Mouse (Mus musculus): ENCODE data around the gene Gm42906.

The Gm42906 gene

GRCm38 (mm10) chr5:151142671-151143601, 285.0 kb downstream of the Gm42906 start:
- peak; percentile 28 for DNase-seq

DNA sequence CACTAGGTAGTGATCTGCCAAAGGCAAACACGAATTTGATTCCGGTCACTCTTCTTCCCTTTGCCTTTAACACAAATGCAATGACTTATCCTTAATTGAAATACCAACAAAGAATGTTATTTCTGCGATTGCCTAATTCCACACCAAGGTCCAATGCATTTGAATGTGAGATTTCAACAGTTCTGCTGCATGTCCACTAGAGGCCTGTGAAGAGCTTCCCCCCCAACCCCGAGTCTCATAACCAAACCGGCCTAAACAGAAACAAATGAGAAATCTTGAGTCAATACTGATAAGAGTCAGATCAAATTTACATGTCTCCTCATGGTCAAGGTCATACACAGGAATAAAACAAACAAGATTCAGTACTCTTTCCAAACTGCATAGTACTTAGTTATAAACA, 285.7 kb downstream of the Gm42906 start:
- DNase-seq, result peak; percentile 73

- no peak for DNase-seq
Measured at GRCm38 (mm10) chr5:151137901-151138300, 290.1 kb downstream of the Gm42906 start.

GRCm38 (mm10) chr5:151137311-151137710, 290.7 kb downstream of the Gm42906 start:
- DNase-seq, result no peak

GRCm38 (mm10) chr5:151135965-151136364, 292.0 kb downstream of the Gm42906 start:
- no peak for DNase-seq

DNA sequence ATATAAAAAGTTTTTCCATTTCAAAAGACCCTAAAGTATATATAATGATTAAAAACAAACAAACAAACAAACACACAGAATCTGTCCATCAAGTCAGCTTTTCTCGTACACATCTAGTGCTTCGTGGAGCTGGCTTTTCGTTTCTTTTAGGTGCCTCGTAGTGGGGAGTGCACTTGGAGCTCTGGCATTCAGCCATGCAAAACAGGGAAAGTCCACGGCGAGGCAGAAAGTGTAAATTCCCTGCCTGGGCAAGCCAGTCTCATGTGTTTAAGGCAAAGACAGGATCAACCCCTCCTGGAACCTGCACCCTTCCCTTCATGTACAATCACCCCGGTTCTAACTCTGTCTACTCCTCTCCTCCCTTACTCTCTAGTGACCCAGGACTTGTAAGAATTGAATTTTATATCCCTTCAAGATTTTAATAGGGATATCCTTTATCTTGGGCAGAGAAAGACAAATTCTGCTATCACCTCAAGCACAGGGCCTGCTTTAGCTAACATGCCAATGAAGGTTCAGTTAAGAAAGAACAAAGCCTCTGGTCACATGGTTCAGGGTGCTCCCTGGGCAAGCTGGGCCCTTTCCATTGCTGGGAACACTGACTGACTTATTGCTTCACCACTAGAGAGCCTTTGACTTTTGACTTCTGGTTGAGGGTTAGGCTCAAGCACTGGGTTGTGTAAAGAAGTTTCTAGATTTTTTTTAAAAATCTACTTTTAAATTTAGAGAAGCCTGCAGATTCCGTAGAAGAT, 292.7 kb downstream of the Gm42906 start:
- peak; percentile 66 for DNase-seq

GRCm38 (mm10) chr5:151134202-151134601, 293.8 kb downstream of the Gm42906 start:
- no peak for DNase-seq

GRCm38 (mm10) chr5:151133744-151134143, 294.2 kb downstream of the Gm42906 start:
- no peak for DNase-seq

DNA sequence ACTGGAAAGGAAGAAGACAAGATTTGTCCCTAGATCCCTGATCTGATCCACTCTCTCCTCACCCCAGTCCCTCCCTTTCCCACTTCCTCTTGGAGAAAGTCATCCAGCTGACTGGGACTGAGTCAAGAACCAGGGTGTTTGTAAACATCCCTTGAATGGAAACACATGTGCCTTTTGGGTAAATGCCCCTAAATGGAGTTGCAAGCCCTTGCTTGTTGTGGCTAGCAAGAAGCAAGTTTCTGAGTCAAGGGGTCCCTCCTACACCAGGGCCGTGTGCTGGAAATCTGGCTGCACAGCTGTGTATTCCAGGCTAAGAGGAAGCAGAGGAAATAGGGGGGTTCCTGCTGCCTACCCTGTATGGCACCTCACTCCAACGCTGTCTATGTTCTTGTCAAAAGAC, 298.2 kb downstream of the Gm42906 start:
- no peak for DNase-seq

- DNase-seq, result no peak
Measured at GRCm38 (mm10) chr5:151127298-151127717, 300.7 kb downstream of the Gm42906 start.

GRCm38 (mm10) chr5:151126608-151127005, 301.4 kb downstream of the Gm42906 start:
- no peak for DNase-seq

GRCm38 (mm10) chr5:151125985-151126607, 301.9 kb downstream of the Gm42906 start:
- DNase-seq, result no peak

GRCm38 (mm10) chr5:151117846-151118245, 310.1 kb downstream of the Gm42906 start:
- no peak for DNase-seq

GRCm38 (mm10) chr5:151116192-151116887, 311.6 kb downstream of the Gm42906 start:
- no peak for DNase-seq

DNA sequence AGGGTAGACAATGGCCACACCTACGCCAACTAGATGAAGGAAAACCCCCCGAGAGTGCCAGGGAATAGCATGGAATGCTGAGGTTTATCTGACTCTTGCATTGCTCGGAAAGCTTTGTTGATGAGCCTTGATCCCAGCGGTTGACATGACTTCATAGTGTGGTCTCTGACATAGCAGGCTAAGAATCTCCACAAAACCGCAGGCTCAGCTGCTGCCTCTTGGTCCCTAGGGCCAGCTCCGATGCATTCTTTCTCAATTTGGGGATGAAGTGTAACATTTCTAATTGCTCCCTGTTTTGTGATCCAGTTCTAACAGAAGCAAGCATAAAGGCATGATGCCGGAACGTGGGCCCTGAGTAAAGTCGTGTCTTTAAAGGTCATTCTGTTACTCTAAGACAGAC, 315.2 kb downstream of the Gm42906 start:
- DNase-seq, result peak; percentile 37

DNA sequence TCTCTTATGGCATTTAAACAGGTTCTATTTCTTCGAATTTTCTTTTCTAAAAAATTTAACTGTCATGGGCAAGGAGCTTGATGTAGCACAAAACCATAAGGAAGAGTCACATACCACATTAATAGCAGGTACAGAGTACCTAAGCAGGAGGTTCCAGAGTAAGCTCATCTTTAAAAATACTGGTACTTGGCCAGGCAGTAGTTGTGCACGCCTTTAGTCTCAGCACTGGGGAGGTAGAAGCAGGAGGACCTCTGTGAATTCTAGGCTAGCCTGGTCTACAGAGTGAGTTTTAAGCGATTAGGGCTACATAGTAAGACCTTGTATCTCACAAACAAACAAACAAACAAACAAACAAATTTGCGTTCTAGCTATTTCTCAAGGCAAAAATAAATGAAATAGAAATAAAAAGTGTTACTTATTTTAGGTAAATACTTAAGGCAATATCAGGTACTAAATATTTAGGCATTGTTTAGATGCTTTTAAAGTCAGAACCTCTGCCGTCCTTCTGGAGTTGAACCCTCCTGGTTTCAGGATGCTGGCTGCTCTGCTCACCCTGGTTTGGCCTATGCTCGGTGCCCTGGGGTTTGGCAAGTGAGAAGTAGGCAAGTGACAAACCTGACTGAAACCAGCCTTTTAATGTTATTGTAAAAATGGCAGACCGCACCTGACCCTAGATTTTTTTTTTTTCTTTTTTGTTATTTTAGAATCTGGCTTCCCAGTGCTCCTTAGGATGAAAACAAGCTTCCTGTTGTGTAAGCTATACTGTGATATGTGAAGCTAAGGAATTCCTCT, 316.7 kb downstream of the Gm42906 start:
- DNase-seq, result no peak

- no peak for DNase-seq
Measured at GRCm38 (mm10) chr5:151110461-151110908, 317.5 kb downstream of the Gm42906 start.

GRCm38 (mm10) chr5:151109822-151110221, 318.1 kb downstream of the Gm42906 start:
- DNase-seq, result no peak

DNA sequence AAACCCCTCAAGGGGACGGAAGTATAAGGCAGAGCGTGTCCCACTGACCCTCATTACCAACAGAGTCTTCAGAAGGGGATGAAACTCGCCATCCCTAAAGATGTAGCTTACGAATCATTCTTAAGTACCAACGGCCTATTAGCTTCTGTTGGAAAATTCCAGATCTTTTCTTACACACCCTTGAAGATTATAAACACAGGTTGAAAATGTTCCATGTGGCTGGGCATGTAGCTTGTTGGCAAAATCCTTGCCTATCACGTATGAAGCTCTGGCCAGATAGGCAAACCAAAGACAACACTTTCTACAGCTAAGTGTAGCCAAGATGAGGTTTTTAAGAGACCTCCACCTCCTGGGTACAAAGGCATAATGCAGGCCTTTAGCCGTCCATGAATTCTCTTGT, 319.0 kb downstream of the Gm42906 start:
- no peak for DNase-seq

DNA sequence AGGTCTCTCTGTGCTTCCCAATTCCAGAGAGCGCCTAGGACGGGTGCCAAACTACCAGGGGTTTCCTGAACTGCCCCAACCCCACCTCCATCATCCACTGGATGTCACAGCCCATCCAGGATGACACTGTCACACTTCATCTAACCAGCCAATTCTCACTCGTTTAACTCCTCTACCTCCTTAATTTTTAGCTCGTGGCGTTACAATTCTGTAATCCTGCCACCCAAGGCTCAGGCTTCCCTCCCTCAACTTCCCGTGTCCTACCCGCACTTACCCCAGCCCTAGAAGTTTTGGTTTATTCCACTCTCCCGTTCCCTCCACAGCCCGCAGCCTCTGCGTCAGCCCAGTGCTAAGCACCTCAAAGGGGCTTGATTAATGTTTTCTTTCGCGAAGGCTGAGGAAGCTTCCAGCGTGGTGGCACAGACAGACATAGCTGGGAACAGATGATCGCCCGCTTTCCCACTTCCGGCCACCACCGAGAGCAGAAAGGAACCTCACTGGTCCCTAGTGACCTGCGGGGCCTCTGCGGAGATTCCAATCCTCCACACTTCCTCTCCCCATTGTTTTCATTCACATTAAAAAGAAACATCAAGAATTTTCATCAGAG, 319.6 kb downstream of the Gm42906 start:
- peak; percentile 63 for DNase-seq

DNA sequence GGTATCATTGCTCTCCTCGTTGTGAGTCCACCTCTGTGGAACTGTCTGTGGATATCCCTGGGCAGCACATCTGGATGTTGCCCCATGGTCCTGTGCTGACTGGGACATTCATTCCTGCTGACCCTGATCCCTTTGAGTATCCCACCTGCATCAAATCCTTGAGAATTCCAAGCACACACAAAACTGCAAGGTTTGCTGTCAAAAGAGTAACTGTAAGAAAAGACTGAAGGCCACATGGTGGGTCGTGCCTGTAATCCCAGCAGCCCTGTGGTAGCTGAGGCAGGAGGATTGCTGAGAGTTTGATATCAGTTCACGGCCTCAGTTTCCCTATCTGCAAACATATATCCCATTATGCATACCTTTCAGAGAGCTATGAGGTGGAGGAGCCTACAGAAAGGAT, 321.1 kb downstream of the Gm42906 start:
- no peak for DNase-seq
